Mouse (Mus musculus): Measurements from ENCODE around the gene Bola1. TPM values are rescaled to one million over a fixed set of nuclear protein-coding genes. Genes with fewer than 3 reads are reported as not detected.
A peak's percentile ranks its signal among the peaks of the same experiment; 100 is the strongest.
"Not testable (repeated sequence)": the region's sequence is repeated elsewhere in the genome, so short reads cannot be mapped to it uniquely, and the experiment has no call there.

Bola1 gene
- polyA plus RNA-seq, 1 experiment: 10.4 TPM

GRCm38 (mm10) chr3:96238954-96239793 is 19.7 kb upstream of the Bola1 start, which contains the start of gene Hist2h3c2:
Hist2h3c2 (minus strand) TSS chr3:96239127.
- peak within 1 kb of the TSS; percentile 55 for H3K4me3 ChIP-seq (ENCODE audit: insufficient read depth, low read length)
- H3K4me1 ChIP-seq (ENCODE audit: control insufficient read depth, insufficient read depth, low read length): not testable (repeated sequence)
- peak within 1 kb of the TSS; percentile 91 for H3K27ac ChIP-seq (ENCODE audit: insufficient read depth, low read length)
- peak; percentile 60 for TF ChIP-seq POLR2A (IDR thresholded peaks at IDR 0.05; ENCODE audit: low read depth, low read length)

GRCm38 (mm10) chr3:96237904-96238511 is 18.5 kb upstream of the Bola1 start:
- H3K4me3 ChIP-seq (ENCODE audit: insufficient read depth, low read length): peak overlapping the region; percentile 55
- TF ChIP-seq CTCF (IDR thresholded peaks at IDR 0.05; ENCODE audit: borderline replicate concordance, insufficient read depth, low read length): no peak
- TF ChIP-seq POLR2A (IDR thresholded peaks at IDR 0.05; ENCODE audit: low read depth, low read length): peak; percentile 82

DNA sequence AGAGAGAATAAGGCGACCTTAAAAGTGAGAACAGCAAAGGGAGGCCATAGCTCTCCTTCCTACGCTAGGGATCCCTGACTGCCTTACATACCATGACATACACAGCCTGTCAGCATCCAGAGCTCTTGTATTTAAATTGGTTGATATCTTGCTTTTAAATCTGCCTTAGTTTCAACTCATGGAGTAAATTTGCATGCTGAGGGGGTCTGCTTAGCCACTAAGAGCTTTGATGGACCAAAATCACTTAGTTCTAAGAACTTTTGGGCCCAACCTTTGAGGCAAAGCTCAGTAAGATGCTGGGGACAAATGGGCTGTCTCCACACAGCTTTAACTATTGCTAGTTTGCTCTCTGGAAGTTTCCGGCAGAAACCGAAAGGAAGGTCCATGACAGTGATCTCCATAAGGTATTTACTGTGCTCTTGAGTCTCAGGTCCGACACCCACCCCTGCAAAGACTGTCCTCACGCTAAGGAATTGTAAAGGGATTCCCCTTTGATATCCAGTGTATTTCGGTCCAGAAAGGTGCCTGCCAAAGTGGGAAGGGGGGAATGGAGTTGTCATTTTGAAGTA is 17.9 kb upstream of the Bola1 start:
- peaks cover 3% of the 10 kb centered on the region; the same call in 1 of the 2 replicates for H3K4me1 ChIP-seq (ENCODE audit: control insufficient read depth, insufficient read depth, low read length)
- peak overlapping the region; percentile 55 for H3K4me3 ChIP-seq (ENCODE audit: insufficient read depth, low read length)
- H3K27ac ChIP-seq (ENCODE audit: insufficient read depth, low read length): peak overlapping the region; percentile 83
- TF ChIP-seq POLR2A (IDR thresholded peaks at IDR 0.05; ENCODE audit: low read depth, low read length) (no peak; the same call in 1 of the 2 replicates), CTCF (IDR thresholded peaks at IDR 0.05; ENCODE audit: borderline replicate concordance, insufficient read depth, low read length) (no peak)

More at GRCm38 (mm10) chr3:96237904-96238511, 18.5 kb upstream of the Bola1 start:
- Histone ChIP-seq H3K27ac (ENCODE audit: insufficient read depth, low read length) (peak overlapping the region; percentile 83), H3K4me1 (ENCODE audit: control insufficient read depth, insufficient read depth, low read length) (peaks cover 3% of the 10 kb centered on the region; the same call in 1 of the 2 replicates)

- peak overlapping the region; percentile 55 for H3K4me3 ChIP-seq (ENCODE audit: insufficient read depth, low read length)
- H3K4me1 ChIP-seq (ENCODE audit: control insufficient read depth, insufficient read depth, low read length): peaks cover 3% of the 10 kb centered on the region; the same call in 1 of the 2 replicates
- no peak for TF ChIP-seq POLR2A (IDR thresholded peaks at IDR 0.05; ENCODE audit: low read depth, low read length)
- no peak for TF ChIP-seq CTCF (IDR thresholded peaks at IDR 0.05; ENCODE audit: borderline replicate concordance, insufficient read depth, low read length)
- no peak overlapping the region for H3K27ac ChIP-seq (ENCODE audit: insufficient read depth, low read length)
Measured at GRCm38 (mm10) chr3:96236834-96237334, 17.4 kb upstream of the Bola1 start.

GRCm38 (mm10) chr3:96235836-96236235 is 16.3 kb upstream of the Bola1 start:
- Histone ChIP-seq H3K27ac (ENCODE audit: insufficient read depth, low read length) (no peak overlapping the region), H3K4me1 (ENCODE audit: control insufficient read depth, insufficient read depth, low read length) (peaks cover 3% of the 10 kb centered on the region; the same call in 1 of the 2 replicates), H3K4me3 (ENCODE audit: insufficient read depth, low read length) (no peak overlapping the region)
- TF ChIP-seq CTCF (IDR thresholded peaks at IDR 0.05; ENCODE audit: borderline replicate concordance, insufficient read depth, low read length): no peak
- no peak for TF ChIP-seq POLR2A (IDR thresholded peaks at IDR 0.05; ENCODE audit: low read depth, low read length)

GRCm38 (mm10) chr3:96234914-96235313 is 15.4 kb upstream of the Bola1 start:
- TF ChIP-seq POLR2A (IDR thresholded peaks at IDR 0.05; ENCODE audit: low read depth, low read length) (no peak), CTCF (IDR thresholded peaks at IDR 0.05; ENCODE audit: borderline replicate concordance, insufficient read depth, low read length) (no peak)
- H3K4me1 ChIP-seq (ENCODE audit: control insufficient read depth, insufficient read depth, low read length): peaks cover 3% of the 10 kb centered on the region; the same call in 1 of the 2 replicates
- no peak overlapping the region for H3K4me3 ChIP-seq (ENCODE audit: insufficient read depth, low read length)
- no peak overlapping the region for H3K27ac ChIP-seq (ENCODE audit: insufficient read depth, low read length)

DNA sequence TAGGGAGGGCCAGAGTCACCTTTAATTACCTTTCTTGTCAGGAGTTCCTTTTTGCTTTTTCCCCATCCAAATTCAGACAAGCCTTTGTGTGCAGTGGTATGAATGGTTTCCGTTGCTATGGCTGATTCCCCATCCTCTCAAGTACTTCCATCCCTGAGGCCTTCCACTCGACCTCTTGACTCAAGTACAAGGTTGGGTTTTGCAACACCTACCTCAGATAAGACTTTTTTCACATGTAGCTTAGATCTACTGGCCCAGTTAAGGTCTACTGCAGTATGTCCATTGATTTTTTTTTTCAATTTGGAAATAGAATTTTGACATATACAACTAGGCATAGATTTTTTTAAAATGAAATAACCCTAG is 12.2 kb upstream of the Bola1 start:
- Histone ChIP-seq H3K4me3 (ENCODE audit: insufficient read depth, low read length) (no peak overlapping the region), H3K27ac (ENCODE audit: insufficient read depth, low read length) (no peak overlapping the region), H3K4me1 (ENCODE audit: control insufficient read depth, insufficient read depth, low read length) (peaks cover 9% of the 10 kb centered on the region)
- TF ChIP-seq CTCF (IDR thresholded peaks at IDR 0.05; ENCODE audit: borderline replicate concordance, insufficient read depth, low read length) (no peak), POLR2A (IDR thresholded peaks at IDR 0.05; ENCODE audit: low read depth, low read length) (no peak)

GRCm38 (mm10) chr3:96230910-96231757 is 11.6 kb upstream of the Bola1 start:
- Histone ChIP-seq H3K4me1 (ENCODE audit: control insufficient read depth, insufficient read depth, low read length) (peaks cover 8% of the 10 kb centered on the region), H3K27ac (ENCODE audit: insufficient read depth, low read length) (no peak overlapping the region), H3K4me3 (ENCODE audit: insufficient read depth, low read length) (no peak overlapping the region)
- TF ChIP-seq POLR2A (IDR thresholded peaks at IDR 0.05; ENCODE audit: low read depth, low read length) (no peak), CTCF (IDR thresholded peaks at IDR 0.05; ENCODE audit: borderline replicate concordance, insufficient read depth, low read length) (no peak)

DNA sequence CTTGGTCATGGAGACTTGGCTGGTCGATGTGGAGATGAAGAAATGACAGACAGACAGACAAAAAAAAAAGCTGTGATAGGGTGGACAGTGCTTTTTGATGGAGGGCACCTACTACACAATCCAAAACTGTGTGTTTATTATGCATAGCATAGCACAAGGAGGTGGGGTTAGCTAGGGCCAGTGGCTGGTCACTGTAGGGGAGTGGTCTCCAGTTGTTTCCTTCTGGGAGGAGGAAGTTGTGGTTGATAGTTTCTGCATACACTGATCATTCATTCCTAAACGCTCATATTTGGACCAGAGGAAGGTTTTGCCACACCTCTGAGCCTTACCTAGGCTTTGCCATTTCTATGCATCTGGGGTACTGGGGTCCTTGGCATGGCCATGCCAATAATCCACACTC is 10.9 kb upstream of the Bola1 start:
- Histone ChIP-seq H3K27ac (ENCODE audit: insufficient read depth, low read length) (no peak overlapping the region), H3K4me3 (ENCODE audit: insufficient read depth, low read length) (no peak overlapping the region), H3K4me1 (ENCODE audit: control insufficient read depth, insufficient read depth, low read length) (peaks cover 8% of the 10 kb centered on the region)
- TF ChIP-seq POLR2A (IDR thresholded peaks at IDR 0.05; ENCODE audit: low read depth, low read length) (no peak), CTCF (IDR thresholded peaks at IDR 0.05; ENCODE audit: borderline replicate concordance, insufficient read depth, low read length) (no peak)

All from embryonic fibroblast, embryonic 13.5 days (primary cell).